ENCODE assay signal across 7 mouse cellular contexts in genomic region chr7:137438962-137439361, GRCm38 (mm10). TPM values are rescaled to one million over a fixed set of nuclear protein-coding genes. Genes with fewer than 3 reads are reported as not detected.
DNase-seq lines count a peak whose midpoint lies in the region; ATAC-seq lines count a peak whose summit lies in the region.
"Not testable (repeated sequence)": the region's sequence is repeated elsewhere in the genome, so short reads cannot be mapped to it uniquely, and the experiment has no call there.

No protein-coding gene starts in this region.

- peak overlapping the region; percentile 96; the same call in 1 of the 2 replicates for H3K9ac ChIP-seq in heart, embryonic 14.5 days (ENCODE audit: low read length)
- H3K9ac ChIP-seq in intestine, embryonic 14.5 days (ENCODE audit: low read length); lung, embryonic 16.5 days (ENCODE audit: low read length): not testable (repeated sequence)
- H3K9ac ChIP-seq in limb, embryonic 13.5 days: peak overlapping the region; percentile 95
- H3K9ac ChIP-seq in neural tube, embryonic 13.5 days: peak overlapping the region; percentile 94

- not testable (repeated sequence) for H3K9me3 ChIP-seq in forebrain, embryonic 10.5 days; heart, embryonic 14.5 days (ENCODE audit: control insufficient read depth, low read length); intestine, embryonic 14.5 days (ENCODE audit: control insufficient read depth, low read length); limb, embryonic 13.5 days; lung, embryonic 16.5 days (ENCODE audit: control insufficient read depth, low read length); neural tube, embryonic 13.5 days

- ATAC-seq in heart, embryonic 14.5 days (ENCODE audit: insufficient number of reproducible peaks, insufficient read depth, low FRiP score, low read depth); intestine, embryonic 14.5 days (replicated peaks; ENCODE audit: low FRiP score, low TSS enrichment, low read depth); limb, embryonic 13.5 days (ENCODE audit: low FRiP score, low read depth); lung, embryonic 16.5 days (ENCODE audit: low read depth); neural tube, embryonic 13.5 days (ENCODE audit: low read depth): not testable (repeated sequence)

- H3K4me2 ChIP-seq in heart, embryonic 14.5 days (ENCODE audit: low read length): peak overlapping the region; percentile 86
- H3K4me2 ChIP-seq in intestine, embryonic 14.5 days (ENCODE audit: low read length): peak overlapping the region; percentile 80
- peak overlapping the region; percentile 81 for H3K4me2 ChIP-seq in limb, embryonic 13.5 days (replicated peaks)
- peak overlapping the region; percentile 67 for H3K4me2 ChIP-seq in lung, embryonic 16.5 days (ENCODE audit: low read depth, low read length)
- H3K4me2 ChIP-seq in neural tube, embryonic 13.5 days: peak overlapping the region; percentile 62

- H3K4me1 ChIP-seq in forebrain, embryonic 10.5 days: peaks cover 22% of the 10 kb centered on the region
- peaks cover 3 to 13% of the 10 kb centered on the region in 2 experiments for H3K4me1 ChIP-seq in heart, embryonic 14.5 days (ENCODE audit: control insufficient read depth in 2 of 2, insufficient read depth in 2 of 2, low read length in 2 of 2)
- peaks cover 16% of the 10 kb centered on the region for H3K4me1 ChIP-seq in intestine, embryonic 14.5 days (replicated peaks; ENCODE audit: control insufficient read depth, insufficient read depth, low read length)
- peaks cover 12% of the 10 kb centered on the region for H3K4me1 ChIP-seq in limb, embryonic 13.5 days
- H3K4me1 ChIP-seq in lung, embryonic 16.5 days (replicated peaks; ENCODE audit: control insufficient read depth, insufficient read depth, low read length): not testable (repeated sequence)
- H3K4me1 ChIP-seq in neural tube, embryonic 13.5 days (replicated peaks): peaks cover 35% of the 10 kb centered on the region

- 90% methylated on average over 7 of the region's 7 CpGs for whole genome bisulfite sequencing in forebrain, embryonic 10.5 days
- 86% methylated on average over 7 of the region's 7 CpGs for WGBS in heart, embryonic 14.5 days
- 88% methylated on average over 7 of the region's 7 CpGs for WGBS in intestine, embryonic 14.5 days
- WGBS in limb, embryonic 13.5 days: 87% methylated on average over 7 of the region's 7 CpGs
- 74% methylated on average over 7 of the region's 7 CpGs for WGBS in lung, embryonic 16.5 days
- 81% methylated on average over 7 of the region's 7 CpGs for WGBS in neural tube, embryonic 13.5 days

- peak overlapping the region; percentile 98 for H3K4me3 ChIP-seq in forebrain, embryonic 10.5 days
- H3K4me3 ChIP-seq in heart, embryonic 14.5 days (ENCODE audit: control insufficient read depth in 1 of 2, insufficient read depth in 1 of 2, low read depth in 1 of 2, low read length in 2 of 2): peak overlapping the region in 1 of 2 experiments; percentile 97; a peak in 2 of 4 replicates
- H3K4me3 ChIP-seq in intestine, embryonic 14.5 days (ENCODE audit: low read depth, low read length): peak overlapping the region; percentile 78; the same call in 1 of the 2 replicates
- H3K4me3 ChIP-seq in limb, embryonic 13.5 days: peak overlapping the region; percentile 98
- peak overlapping the region; percentile 73; the same call in 1 of the 2 replicates for H3K4me3 ChIP-seq in lung, embryonic 16.5 days (ENCODE audit: low read length)
- peak overlapping the region; percentile 72 for H3K4me3 ChIP-seq in neural tube, embryonic 13.5 days

- H3K27ac ChIP-seq in forebrain, embryonic 10.5 days; heart, embryonic 14.5 days (replicated peaks in 1 of 2; ENCODE audit: control insufficient read depth in 1 of 2, insufficient read depth in 1 of 2, low read depth in 2 of 2, low read length in 2 of 2); intestine, embryonic 14.5 days (ENCODE audit: low read depth); limb, embryonic 13.5 days; lung, embryonic 16.5 days (ENCODE audit: low read length): not testable (repeated sequence)
- peak overlapping the region; percentile 92; the same call in 1 of the 2 replicates for H3K27ac ChIP-seq in neural tube, embryonic 13.5 days (replicated peaks)

- H3K36me3 ChIP-seq in forebrain, embryonic 10.5 days (replicated peaks): peaks cover 28% of the 10 kb centered on the region
- H3K36me3 ChIP-seq in heart, embryonic 14.5 days (ENCODE audit: control insufficient read depth, insufficient read depth, low read length); intestine, embryonic 14.5 days (ENCODE audit: control insufficient read depth, insufficient read depth, low read length); limb, embryonic 13.5 days; lung, embryonic 16.5 days (ENCODE audit: control insufficient read depth, insufficient read depth, low read length); neural tube, embryonic 13.5 days: not testable (repeated sequence)

- not testable (repeated sequence) for H3K27me3 ChIP-seq in forebrain, embryonic 10.5 days (ENCODE audit: poor library complexity, severe bottlenecking); heart, embryonic 14.5 days (ENCODE audit: control insufficient read depth, insufficient read depth, low read length); intestine, embryonic 14.5 days (replicated peaks; ENCODE audit: control insufficient read depth, insufficient read depth, low read length); limb, embryonic 13.5 days; lung, embryonic 16.5 days (ENCODE audit: control insufficient read depth, insufficient read depth, low read depth, low read length); neural tube, embryonic 13.5 days

- peak; percentile 28 for DNase-seq in ZHBTc4 (ENCODE audit: low read depth, low spot score)
- DNase-seq in forebrain, embryonic 10.5 days (ENCODE audit: extremely low spot score, low spot score); intestine, embryonic 14.5 days (ENCODE audit: low spot score): not testable (repeated sequence)

RNA-seq across cellular contexts. Expression of gene Glrx3, which starts 1.5 kb away (rescaled TPM):
- 301 and 302 TPM in 2 replicates for polyA plus RNA-seq in forebrain, embryonic 10.5 days (2016; fragmentation: Nextera tagmentation; extraction: Ambion mirVana)
- 200 and 203 TPM in 2 replicates for polyA plus RNA-seq in heart, embryonic 14.5 days (2014; fragmentation: Nextera tagmentation; extraction: Ambion mirVana)
- polyA plus RNA-seq in intestine, embryonic 14.5 days (2014; fragmentation: Nextera tagmentation; extraction: Ambion mirVana): 266 and 285 TPM in 2 replicates
- 252 and 253 TPM in 2 replicates for polyA plus RNA-seq in limb, embryonic 13.5 days (2015; fragmentation: Nextera tagmentation; extraction: Ambion mirVana)
- 189 and 201 TPM in 2 replicates for polyA plus RNA-seq in lung, embryonic 16.5 days (2015; fragmentation: Nextera tagmentation; extraction: Ambion mirVana)
- 270 and 299 TPM in 2 replicates for polyA plus RNA-seq in neural tube, embryonic 13.5 days (2015; fragmentation: Nextera tagmentation; extraction: Ambion mirVana)

RNA-seq across cellular contexts. Expression of gene 9430038I01Rik, which starts 28.4 kb away (rescaled TPM):
- polyA plus RNA-seq in forebrain, embryonic 10.5 days (2016; fragmentation: Nextera tagmentation; extraction: Ambion mirVana): 20.4 and 23.0 TPM in 2 replicates
- 16.5 and 17.6 TPM in 2 replicates for polyA plus RNA-seq in heart, embryonic 14.5 days (2014; fragmentation: Nextera tagmentation; extraction: Ambion mirVana)
- 30.5 and 30.6 TPM in 2 replicates for polyA plus RNA-seq in intestine, embryonic 14.5 days (2014; fragmentation: Nextera tagmentation; extraction: Ambion mirVana)
- 29.1 and 31.3 TPM in 2 replicates for polyA plus RNA-seq in limb, embryonic 13.5 days (2015; fragmentation: Nextera tagmentation; extraction: Ambion mirVana)
- polyA plus RNA-seq in lung, embryonic 16.5 days (2015; fragmentation: Nextera tagmentation; extraction: Ambion mirVana): 19.9 and 20.5 TPM in 2 replicates
- polyA plus RNA-seq in neural tube, embryonic 13.5 days (2015; fragmentation: Nextera tagmentation; extraction: Ambion mirVana): 14.7 and 15.7 TPM in 2 replicates
